Mouse (Mus musculus) midbrain, embryonic 14.5 days (tissue): ENCODE measurements around the gene Dspp. TPM values are rescaled to one million over a fixed set of nuclear protein-coding genes. Genes with fewer than 3 reads are reported as not detected.

Source experiments
- ATAC-seq: fragments of 200-750 bp; cut with Nextera tagmentation; 2 replicates; pipeline ENCODE4 v1.8.0; 2017; ENCODE audit warnings: moderate number of reproducible peaks, moderate library complexity; ENCODE audit not compliant: low FRiP score, low TSS enrichment
- DNase-seq: peaks from one replicate; pipeline ENCODE4 v3.0.0-alpha.2; 2015
- H3K27ac ChIP-seq: fragments of 300-500 bp; sonication (generic); replicated peaks from 2 replicates; pipeline ENCODE4 v1.5.1; 2014; ENCODE audit warnings: mild to moderate bottlenecking, low read depth, low read length, moderate library complexity
- H3K27me3 ChIP-seq: fragments of 300-500 bp; sonication (generic); 2 replicates; pipeline ENCODE4 v1.6.1; 2014; ENCODE audit warnings: low read length, control low read depth, mixed read lengths; ENCODE audit not compliant: control insufficient read depth, insufficient read depth
- H3K36me3 ChIP-seq: fragments of 300-500 bp; sonication (generic); 2 replicates; pipeline ENCODE4 v1.6.1; 2014; ENCODE audit warnings: low read length, control low read depth; ENCODE audit not compliant: control insufficient read depth, insufficient read depth
- H3K4me1 ChIP-seq: fragments of 300-500 bp; sonication (generic); 2 replicates; pipeline ENCODE4 v1.6.1; 2014; ENCODE audit warnings: mild to moderate bottlenecking, antibody characterized with exemption, low read length, control low read depth; ENCODE audit not compliant: control insufficient read depth, insufficient read depth
- H3K4me2 ChIP-seq: fragments of 300-500 bp; sonication (generic); 2 replicates; pipeline ENCODE4 v1.6.1; 2014; ENCODE audit warnings: mild to moderate bottlenecking, low read length, moderate library complexity
- H3K4me3 ChIP-seq: fragments of 300-500 bp; sonication (generic); replicated peaks from 2 replicates; pipeline ENCODE4 v1.5.1; 2014; ENCODE audit warnings: low read depth, low read length
- H3K9ac ChIP-seq: fragments of 300-500 bp; sonication (generic); replicated peaks from 2 replicates; pipeline ENCODE4 v1.6.1; 2014; ENCODE audit warnings: mild to moderate bottlenecking, low read length, moderate library complexity
- H3K9me3 ChIP-seq: fragments of 300-500 bp; sonication (generic); 2 replicates; pipeline ENCODE4 v1.6.1; 2016; ENCODE audit warnings: low read length, control low read depth, mixed read lengths; ENCODE audit not compliant: control insufficient read depth
- WGBS: fragments of 180-500 bp; shearing (Covaris S2); extraction: QIAGEN DNeasy Blood & Tissue Kit; methylation state at CpG from one replicate; pipeline ENCODE4 v1.1.7; 2014; 5-methylcytosine and 5-hydroxymethylcytosine counted together
- polyA plus RNA-seq: library from polyadenylated mRNA; unstranded; fragments of >200 nt; fragmentation: Nextera tagmentation; extraction: Ambion mirVana; gene quantifications from 2 replicates; pipeline ENCODE4 v1.2.1, GENCODE M21; 2014

Dspp gene
- not detected in 2 replicates for polyA plus RNA-seq

DNA sequence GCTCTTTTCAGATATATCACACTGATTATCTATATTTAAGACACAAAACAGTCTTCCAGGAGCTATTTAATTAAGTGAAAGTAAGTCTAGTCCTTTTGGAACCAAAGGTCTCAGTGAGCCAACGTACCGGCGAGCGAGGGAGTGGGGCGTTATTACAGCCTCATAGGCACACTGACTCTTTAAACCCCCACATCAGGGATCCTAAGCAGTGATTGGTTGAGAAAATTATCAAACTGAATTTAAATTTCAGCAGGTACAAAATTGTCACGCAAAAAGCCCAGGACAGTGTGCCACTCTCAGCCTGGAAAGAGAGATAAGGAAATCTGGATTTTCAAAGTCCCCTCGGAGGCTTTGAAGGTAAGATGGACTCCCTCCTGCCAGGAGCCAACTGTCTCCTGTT is at the start of gene Dspp:
Dspp (plus strand) TSS at position 301 of the 400 bp plus-strand sequence.
- Histone ChIP-seq H3K27ac (no peak within 1 kb of the TSS), H3K4me1 (no peaks in the 10 kb centered on the region), H3K9ac (no peak within 1 kb of the TSS), H3K27me3 (no peaks in the 10 kb centered on the region), H3K4me2 (no peak within 1 kb of the TSS), H3K9me3 (no peaks in the 10 kb centered on the region), H3K4me3 (no peak within 1 kb of the TSS), H3K36me3 (no peaks in the 10 kb centered on the region)
- DNase-seq (no peak), ATAC-seq (no peak)
- 90% methylated on average over 7 of the region's 7 CpGs for WGBS

DNA sequence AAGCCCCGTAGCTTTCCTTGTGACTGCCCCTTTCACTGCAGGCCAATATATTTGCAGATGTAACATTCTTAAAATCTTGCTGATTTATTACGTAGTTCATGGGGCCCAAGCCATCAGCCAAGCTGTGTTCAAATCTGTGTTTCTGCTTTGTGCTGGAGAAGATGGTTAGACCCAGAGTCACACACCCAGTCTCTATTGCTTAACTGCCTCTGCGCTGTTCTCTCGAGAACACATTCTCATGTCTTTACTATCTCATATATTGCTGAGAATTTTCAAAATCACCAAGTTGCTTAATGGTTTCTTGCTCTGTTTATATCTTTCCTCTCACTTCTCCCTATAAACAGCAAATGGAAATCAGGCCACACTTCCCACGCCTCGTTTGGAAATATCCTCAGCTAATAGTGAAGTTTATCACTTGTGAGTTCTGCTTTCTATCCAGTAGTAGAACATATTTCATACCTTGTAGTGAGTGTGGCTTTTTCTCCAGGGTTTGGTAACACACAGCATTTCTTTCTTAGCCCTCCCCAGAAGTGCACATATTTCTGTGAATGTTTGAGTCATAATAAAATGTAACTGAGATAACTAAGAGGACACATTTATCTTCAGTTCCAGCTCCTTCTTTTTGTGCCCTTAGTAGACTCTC is 46.4 kb upstream of the Dspp start:
- Histone ChIP-seq H3K27ac (no peak overlapping the region), H3K9me3 (no peaks in the 10 kb centered on the region), H3K27me3 (no peaks in the 10 kb centered on the region), H3K4me1 (peaks cover 9% of the 10 kb centered on the region; the same call in 1 of the 2 replicates), H3K9ac (no peak overlapping the region), H3K4me2 (no peak overlapping the region), H3K36me3 (no peaks in the 10 kb centered on the region), H3K4me3 (no peak overlapping the region)
- DNase-seq, result no peak
- 94% methylated on average over 6 of the region's 6 CpGs for WGBS
- no peak for ATAC-seq

DNA sequence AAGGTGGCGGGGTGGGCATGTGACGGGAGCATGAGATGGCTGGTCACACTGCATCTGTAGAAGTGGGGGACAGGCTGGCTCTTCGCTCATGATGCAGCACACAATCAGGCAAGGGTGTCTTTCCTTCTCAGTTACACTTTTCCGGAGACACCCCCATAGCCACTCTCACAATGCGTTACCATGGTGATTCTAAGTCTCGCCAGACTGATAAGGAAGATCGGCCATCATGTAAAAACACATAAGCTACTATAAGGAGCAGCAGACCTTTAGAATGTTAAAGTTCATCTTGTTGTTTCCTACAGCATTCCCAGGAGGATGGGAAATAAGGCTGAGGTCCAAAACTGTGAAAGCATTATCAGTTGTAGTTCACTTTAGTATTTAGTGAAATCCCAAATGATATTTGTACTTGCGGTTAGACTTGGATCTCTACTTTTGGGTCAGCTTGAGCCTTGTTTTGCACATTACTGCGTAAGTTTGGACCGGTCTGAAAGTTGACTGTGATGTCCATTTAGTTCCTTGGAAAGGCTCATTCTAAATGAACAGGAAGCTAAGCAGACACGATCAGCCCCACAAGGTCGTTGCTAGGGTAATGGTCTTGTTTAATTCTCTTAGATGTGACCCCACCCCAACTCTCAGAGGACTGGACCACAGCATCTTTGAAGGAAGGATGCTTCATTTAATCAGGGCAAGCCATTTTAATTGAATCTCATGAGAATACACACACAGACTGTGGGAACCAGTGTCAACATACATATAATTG is 43.8 kb upstream of the Dspp start:
- peaks cover 9% of the 10 kb centered on the region; the same call in 1 of the 2 replicates for H3K4me1 ChIP-seq
- H3K36me3 ChIP-seq, result no peaks in the 10 kb centered on the region
- H3K4me2 ChIP-seq, result no peak overlapping the region
- no peak overlapping the region for H3K4me3 ChIP-seq
- no peak overlapping the region for H3K9ac ChIP-seq
- no peaks in the 10 kb centered on the region for H3K9me3 ChIP-seq
- H3K27me3 ChIP-seq, result no peaks in the 10 kb centered on the region
- H3K27ac ChIP-seq, result no peak overlapping the region
- WGBS, result 81% methylated on average over 12 of the region's 12 CpGs
- ATAC-seq (no peak), DNase-seq (no peak)

DNA sequence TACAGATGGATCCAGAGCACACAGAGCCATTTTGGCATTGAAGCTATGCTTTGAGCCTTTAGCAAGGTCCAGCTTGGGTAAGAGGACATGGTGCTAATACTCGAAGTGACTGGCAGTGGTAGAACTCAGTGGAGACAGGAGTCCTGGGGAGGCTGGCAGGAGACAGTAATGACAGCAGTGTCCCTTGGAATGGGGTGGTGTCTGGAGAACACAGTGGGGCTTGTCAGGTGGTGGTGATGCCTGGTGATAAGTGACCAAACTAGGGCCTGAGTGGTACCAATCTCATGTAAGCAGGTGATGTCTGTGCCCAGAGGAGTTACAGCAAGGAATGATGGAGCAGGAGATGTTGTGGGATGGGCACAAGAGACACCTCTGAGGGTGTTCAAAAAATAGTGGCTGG is 43.2 kb upstream of the Dspp start:
- Histone ChIP-seq H3K4me1 (peaks cover 9% of the 10 kb centered on the region; the same call in 1 of the 2 replicates), H3K27me3 (no peaks in the 10 kb centered on the region)

DNA sequence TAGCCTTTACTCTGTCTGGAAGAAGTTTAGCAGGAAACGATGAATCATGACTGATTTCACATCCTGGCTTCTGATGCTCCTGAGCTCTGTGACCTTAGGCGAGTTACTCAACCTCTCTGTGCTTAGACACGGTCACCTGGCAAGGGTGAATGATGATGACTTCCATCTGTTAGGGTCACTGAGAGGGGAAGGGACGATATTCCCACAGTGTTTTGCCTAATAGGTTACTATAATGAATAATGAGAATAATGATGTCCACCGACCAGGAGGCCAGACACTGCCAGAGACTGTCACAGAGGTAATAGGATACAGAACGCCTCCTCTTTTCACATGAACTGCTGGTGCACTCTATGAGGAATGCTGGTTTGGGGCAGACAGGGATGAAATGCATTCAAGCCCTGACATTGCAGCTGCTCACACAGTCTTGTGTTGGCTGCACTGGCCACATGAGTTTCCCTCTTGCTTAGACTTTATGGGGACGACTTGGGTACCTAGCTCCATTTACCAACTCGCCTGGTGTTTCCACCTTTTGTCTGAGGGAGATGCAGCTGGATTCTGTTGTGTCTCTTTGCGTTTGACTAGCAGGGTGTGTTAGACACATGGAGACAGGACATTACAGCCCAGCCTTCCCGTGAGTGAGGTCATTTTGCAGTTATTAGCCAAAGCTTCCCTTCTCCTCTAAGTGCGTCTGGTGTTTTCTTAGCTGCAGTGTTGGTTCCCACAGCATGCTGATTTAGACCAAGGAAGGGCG is 42.1 kb upstream of the Dspp start:
- no peaks in the 10 kb centered on the region for H3K27me3 ChIP-seq
- no peak for DNase-seq

More for the DNA sequence above, 43.2 kb upstream of the Dspp start:
- 75% methylated on average over 1 of the region's 1 CpGs for WGBS
- no peak for DNase-seq
- no peak overlapping the region for H3K27ac ChIP-seq
- ATAC-seq, result no peak
- H3K4me3 ChIP-seq, result no peak overlapping the region
- no peaks in the 10 kb centered on the region for H3K36me3 ChIP-seq
- no peaks in the 10 kb centered on the region for H3K9me3 ChIP-seq
- H3K4me2 ChIP-seq, result no peak overlapping the region
- H3K9ac ChIP-seq, result no peak overlapping the region

DNA sequence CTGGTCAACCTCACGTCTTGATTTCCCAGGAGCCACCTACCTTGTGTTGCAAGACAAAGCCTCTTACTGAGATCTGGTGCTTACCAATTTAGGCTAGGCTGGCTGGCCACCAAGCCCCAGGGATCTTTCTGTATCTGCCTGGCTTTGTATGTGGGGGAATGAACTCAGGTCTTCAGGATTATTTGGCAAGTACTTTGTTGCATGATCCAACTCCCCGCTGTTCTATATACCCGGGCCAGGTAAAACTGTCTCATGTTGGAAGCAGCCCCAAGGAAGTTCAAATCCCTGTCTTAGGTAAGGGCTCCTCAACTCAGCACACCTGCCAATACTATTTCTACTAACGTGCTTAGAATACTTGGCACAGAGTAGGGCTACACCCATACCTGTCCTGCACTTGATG is 39.6 kb upstream of the Dspp start:
- no peak overlapping the region for H3K4me2 ChIP-seq
- no peak overlapping the region for H3K9ac ChIP-seq
- no peak overlapping the region for H3K27ac ChIP-seq
- WGBS, result 95% methylated on average over 4 of the region's 4 CpGs
- no peaks in the 10 kb centered on the region for H3K9me3 ChIP-seq
- H3K36me3 ChIP-seq, result no peaks in the 10 kb centered on the region
- H3K4me1 ChIP-seq, result peaks cover 9% of the 10 kb centered on the region; the same call in 1 of the 2 replicates
- DNase-seq, result no peak
- ATAC-seq, result no peak
- no peaks in the 10 kb centered on the region for H3K27me3 ChIP-seq
- H3K4me3 ChIP-seq, result no peak overlapping the region

More for the DNA sequence above, 42.1 kb upstream of the Dspp start:
- Histone ChIP-seq H3K27ac (no peak overlapping the region), H3K4me1 (peaks cover 9% of the 10 kb centered on the region; the same call in 1 of the 2 replicates), H3K9ac (no peak overlapping the region), H3K36me3 (no peaks in the 10 kb centered on the region), H3K4me2 (no peak overlapping the region), H3K4me3 (no peak overlapping the region), H3K9me3 (no peaks in the 10 kb centered on the region)
- ATAC-seq, result no peak
- WGBS, result 79% methylated on average over 12 of the region's 12 CpGs

DNA sequence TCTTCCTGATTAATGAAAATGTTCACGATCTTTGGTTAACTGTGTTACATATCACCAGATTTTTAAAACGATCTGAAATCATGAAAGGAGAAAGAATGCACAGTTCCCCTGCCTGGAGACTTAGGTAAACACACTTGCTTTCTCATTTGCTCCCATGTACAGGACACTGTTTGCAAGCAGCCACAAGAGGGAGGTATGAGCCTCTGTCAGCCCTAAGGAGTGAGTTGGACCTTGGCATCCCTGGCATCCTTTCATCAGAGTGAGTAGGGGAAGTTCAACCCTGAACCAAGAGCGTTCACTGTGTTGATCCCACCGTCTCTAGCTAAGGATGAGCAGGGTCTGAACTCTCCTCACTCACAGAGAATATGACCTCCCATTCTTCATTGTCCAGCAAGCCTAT is 39.0 kb upstream of the Dspp start:
- H3K27ac ChIP-seq, result no peak overlapping the region

DNA sequence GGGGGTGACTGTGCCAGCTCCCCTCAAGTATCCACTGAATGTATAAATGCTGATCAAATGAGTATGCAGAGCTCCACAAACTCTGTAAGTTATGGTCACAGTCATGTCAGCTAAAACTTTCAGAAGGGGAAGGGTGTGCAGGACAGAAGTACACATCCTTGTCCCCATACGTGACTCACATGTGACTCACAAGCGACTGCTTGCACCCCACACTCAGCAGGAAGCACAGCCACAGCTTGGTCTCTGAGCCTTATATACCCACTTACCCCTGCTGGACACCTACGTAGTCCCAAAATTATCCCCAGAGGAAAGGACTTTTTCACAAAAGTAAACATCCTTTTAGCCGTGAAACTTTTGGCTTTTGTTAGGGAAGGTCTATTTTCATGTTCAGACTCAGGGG is 36.8 kb upstream of the Dspp start:
- no peaks in the 10 kb centered on the region for H3K36me3 ChIP-seq
- H3K4me1 ChIP-seq, result peaks cover under 1% of the 10 kb centered on the region; the same call in 1 of the 2 replicates
- ATAC-seq (no peak), DNase-seq (no peak)
- no peaks in the 10 kb centered on the region for H3K27me3 ChIP-seq
- H3K4me3 ChIP-seq, result no peak overlapping the region
- no peak overlapping the region for H3K27ac ChIP-seq
- WGBS, result 87% methylated on average over 4 of the region's 4 CpGs
- H3K9me3 ChIP-seq, result no peaks in the 10 kb centered on the region
- H3K4me2 ChIP-seq, result no peak overlapping the region
- no peak overlapping the region for H3K9ac ChIP-seq

More for the DNA sequence above, 39.0 kb upstream of the Dspp start:
- no peak overlapping the region for H3K4me2 ChIP-seq
- DNase-seq (peak; percentile 47), ATAC-seq (no peak)
- no peaks in the 10 kb centered on the region for H3K36me3 ChIP-seq
- H3K9me3 ChIP-seq, result no peaks in the 10 kb centered on the region
- no peak overlapping the region for H3K9ac ChIP-seq
- peaks cover 9% of the 10 kb centered on the region; the same call in 1 of the 2 replicates for H3K4me1 ChIP-seq
- 80% methylated on average over 4 of the region's 4 CpGs for WGBS
- no peaks in the 10 kb centered on the region for H3K27me3 ChIP-seq
- H3K4me3 ChIP-seq, result no peak overlapping the region
